Mouse (Mus musculus) induced T-regulatory cell, adult 2 months (primary cell): ENCODE measurements at regions not wholly inside any gene's neighbourhood (a gene's known extent, or its start where the extent isn't known, plus 50 kb on each side); places are given as distances from the start of the nearest gene placed in this dataset.

Experiments used
- DNase-seq: peaks from one replicate; pipeline ENCODE4 v3.0.0-alpha.2; 2012; ENCODE audit warnings: low read depth

DNA sequence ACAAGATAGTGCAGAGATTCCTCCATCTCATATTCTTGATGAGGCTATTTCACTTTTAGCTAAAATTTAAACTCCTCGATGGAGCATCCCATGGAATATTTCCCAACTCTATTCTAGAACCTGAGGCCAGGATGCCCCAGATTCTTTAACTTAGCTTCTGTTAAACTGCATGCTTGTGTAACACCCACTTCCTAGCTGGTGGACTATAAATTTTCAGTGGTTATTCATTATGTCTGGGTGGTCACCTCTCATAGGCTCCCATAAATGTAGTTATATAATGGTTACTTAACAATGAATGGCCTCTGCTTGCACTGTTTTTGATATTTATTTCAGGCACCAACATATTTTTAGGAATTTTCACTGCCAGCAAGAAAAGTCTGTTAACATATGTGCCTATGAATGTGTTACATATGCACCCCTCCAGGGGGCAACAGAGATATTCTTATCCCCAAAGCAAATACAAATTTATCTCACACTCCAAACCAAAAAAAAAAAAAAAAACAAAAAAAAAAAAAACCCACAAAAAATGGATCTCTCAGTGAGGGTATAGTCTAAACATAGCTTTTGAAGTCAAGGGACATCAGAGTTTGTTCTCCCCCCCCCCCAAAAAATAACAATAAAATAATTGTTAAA lies 135.1 kb upstream of the Gvin1 start:
- DNase-seq: peak; percentile 21
